Mouse (Mus musculus): ENCODE measurements at regions not wholly inside any gene's neighbourhood (a gene's known extent, or its start where the extent isn't known, plus 50 kb on each side); places are given as distances from the start of the nearest gene placed in this dataset.
A peak's percentile ranks its signal among the peaks of the same experiment; 100 is the strongest.

- ATAC-seq (no peak), DNase-seq (ENCODE audit: low spot score) (no peak)
- WGBS: 82% methylated on average over 6 of the region's 6 CpGs
- H3K27ac ChIP-seq (ENCODE audit: low read length): no peak overlapping the region
- H3K9me3 ChIP-seq (ENCODE audit: low read length): no peaks in the 10 kb centered on the region
- H3K9ac ChIP-seq (replicated peaks; ENCODE audit: low read depth): no peak overlapping the region
- TF ChIP-seq EP300 (IDR thresholded peaks at IDR 0.05): no peak
- no peak for TF ChIP-seq CTCF (IDR thresholded peaks at IDR 0.05)
- H3K36me3 ChIP-seq (ENCODE audit: insufficient read depth, low read length): no peaks in the 10 kb centered on the region
- no peak overlapping the region for H3K4me3 ChIP-seq (ENCODE audit: low read depth, low read length)
- H3K4me2 ChIP-seq (replicated peaks; ENCODE audit: low read depth, low read length): no peak overlapping the region
- H3K4me1 ChIP-seq (ENCODE audit: insufficient read depth, low read depth, low read length): no peaks in the 10 kb centered on the region
- no peaks in the 10 kb centered on the region for H3K27me3 ChIP-seq (replicated peaks; ENCODE audit: insufficient read depth, low read length)
Observed at GRCm38 (mm10) chr19:60110278-60110677, 116.2 kb downstream of the Fam204a start.

DNA sequence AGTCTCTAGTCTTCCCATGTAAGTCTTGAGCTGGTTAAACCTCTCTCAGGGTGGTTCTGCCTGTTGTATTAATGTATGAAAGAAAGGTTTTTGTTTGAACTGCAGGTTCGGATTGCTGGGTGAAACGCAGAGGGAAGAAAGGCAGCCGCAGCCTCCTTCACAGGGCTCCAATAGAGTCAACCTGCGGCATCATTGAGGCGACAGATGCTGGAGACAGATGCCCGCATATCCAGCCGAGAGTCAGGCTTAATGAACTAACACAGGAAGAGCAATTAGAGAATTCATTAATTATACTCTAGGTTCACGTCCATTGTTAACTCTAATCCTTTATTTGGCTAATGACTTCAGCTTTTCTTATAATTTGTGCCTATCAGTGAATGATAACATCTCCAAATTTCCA is 117.0 kb downstream of the Fam204a start:
- Histone ChIP-seq H3K27ac (ENCODE audit: low read length) (no peak overlapping the region), H3K4me1 (ENCODE audit: insufficient read depth, low read depth, low read length) (no peaks in the 10 kb centered on the region), H3K9ac (replicated peaks; ENCODE audit: low read depth) (no peak overlapping the region), H3K27me3 (replicated peaks; ENCODE audit: insufficient read depth, low read length) (no peaks in the 10 kb centered on the region), H3K36me3 (ENCODE audit: insufficient read depth, low read length) (no peaks in the 10 kb centered on the region), H3K4me3 (ENCODE audit: low read depth, low read length) (no peak overlapping the region), H3K4me2 (replicated peaks; ENCODE audit: low read depth, low read length) (no peak overlapping the region), H3K9me3 (ENCODE audit: low read length) (no peaks in the 10 kb centered on the region)
- WGBS: 76% methylated on average over 8 of the region's 8 CpGs
- DNase-seq (ENCODE audit: low spot score) (no peak), ATAC-seq (no peak)
- TF ChIP-seq EP300 (IDR thresholded peaks at IDR 0.05) (no peak), CTCF (IDR thresholded peaks at IDR 0.05) (no peak)

DNA sequence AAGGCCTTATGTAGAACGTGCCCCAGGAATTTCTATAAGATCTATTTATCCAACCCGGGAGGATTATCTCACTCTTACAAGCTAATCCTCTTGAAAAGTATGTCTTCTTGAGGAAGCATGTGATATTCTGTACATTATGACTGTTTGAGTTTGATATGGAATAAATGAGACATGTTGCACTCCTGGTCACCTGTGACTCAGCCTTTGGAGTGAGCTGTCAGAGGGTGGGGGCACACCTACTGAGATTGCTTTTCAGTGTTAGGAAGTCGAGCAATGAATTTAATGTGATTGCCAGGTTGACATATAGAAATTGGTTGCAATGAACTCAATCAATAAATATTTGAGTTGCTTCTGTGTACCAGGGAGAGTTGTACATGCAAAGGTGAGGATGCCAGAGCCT is 128.6 kb downstream of the Fam204a start:
- Histone ChIP-seq H3K4me3 (ENCODE audit: low read depth, low read length) (no peak overlapping the region), H3K27ac (ENCODE audit: low read length) (no peak overlapping the region), H3K4me2 (replicated peaks; ENCODE audit: low read depth, low read length) (no peak overlapping the region), H3K9ac (replicated peaks; ENCODE audit: low read depth) (no peak overlapping the region), H3K4me1 (ENCODE audit: insufficient read depth, low read depth, low read length) (no peaks in the 10 kb centered on the region), H3K9me3 (ENCODE audit: low read length) (no peaks in the 10 kb centered on the region), H3K27me3 (replicated peaks; ENCODE audit: insufficient read depth, low read length) (no peaks in the 10 kb centered on the region), H3K36me3 (ENCODE audit: insufficient read depth, low read length) (no peaks in the 10 kb centered on the region)
- WGBS: 71% methylated on average over 3 of the region's 3 CpGs
- DNase-seq (ENCODE audit: low spot score) (no peak), ATAC-seq (no peak)
- TF ChIP-seq EP300 (IDR thresholded peaks at IDR 0.05): no peak
- TF ChIP-seq CTCF (IDR thresholded peaks at IDR 0.05): no peak

GRCm38 (mm10) chr19:60074986-60075385 is 131.5 kb upstream of the Rab11fip2 start:
- no peak overlapping the region for H3K4me2 ChIP-seq (replicated peaks; ENCODE audit: low read depth, low read length)
- no peaks in the 10 kb centered on the region for H3K4me1 ChIP-seq (ENCODE audit: insufficient read depth, low read depth, low read length)
- H3K9me3 ChIP-seq (ENCODE audit: low read length): no peaks in the 10 kb centered on the region
- DNase-seq (ENCODE audit: low spot score) (no peak), ATAC-seq (no peak)
- no peaks in the 10 kb centered on the region for H3K27me3 ChIP-seq (replicated peaks; ENCODE audit: insufficient read depth, low read length)
- no peak overlapping the region for H3K9ac ChIP-seq (replicated peaks; ENCODE audit: low read depth)
- 48% methylated on average over 3 of the region's 3 CpGs for WGBS
- H3K4me3 ChIP-seq (ENCODE audit: low read depth, low read length): no peak overlapping the region
- TF ChIP-seq CTCF (IDR thresholded peaks at IDR 0.05): no peak
- TF ChIP-seq EP300 (IDR thresholded peaks at IDR 0.05): no peak
- no peak overlapping the region for H3K27ac ChIP-seq (ENCODE audit: low read length)
- H3K36me3 ChIP-seq (ENCODE audit: insufficient read depth, low read length): no peaks in the 10 kb centered on the region

DNA sequence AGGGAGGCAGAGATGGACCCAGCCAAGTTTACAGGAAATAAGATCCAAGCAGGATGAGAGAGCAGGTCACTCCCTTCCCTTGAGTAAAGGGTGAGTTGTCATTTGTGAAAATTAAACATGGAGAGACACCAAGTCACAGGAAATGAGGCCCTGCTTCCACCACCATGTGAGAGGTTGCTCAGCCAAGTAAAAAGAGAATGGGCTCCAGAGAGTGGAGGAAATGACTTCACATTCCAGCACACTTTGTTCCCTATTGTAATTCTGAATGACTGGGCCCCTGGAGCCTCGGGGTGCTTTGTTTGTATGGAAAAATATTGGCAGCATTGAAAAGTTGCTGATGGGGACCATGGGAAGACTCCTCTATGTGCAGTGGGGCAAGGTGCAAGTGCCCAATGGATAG is 129.9 kb upstream of the Rab11fip2 start:
- no peaks in the 10 kb centered on the region for H3K9me3 ChIP-seq (ENCODE audit: low read length)
- no peak overlapping the region for H3K9ac ChIP-seq (replicated peaks; ENCODE audit: low read depth)
- no peaks in the 10 kb centered on the region for H3K4me1 ChIP-seq (ENCODE audit: insufficient read depth, low read depth, low read length)
- WGBS: 48% methylated on average over 1 of the region's 1 CpGs
- TF ChIP-seq CTCF (IDR thresholded peaks at IDR 0.05) (no peak), EP300 (IDR thresholded peaks at IDR 0.05) (peak; percentile 97)
- H3K27ac ChIP-seq (ENCODE audit: low read length): no peak overlapping the region
- H3K36me3 ChIP-seq (ENCODE audit: insufficient read depth, low read length): no peaks in the 10 kb centered on the region
- ATAC-seq (peak; percentile 95), DNase-seq (ENCODE audit: low spot score) (peak; percentile 74)
- H3K4me2 ChIP-seq (replicated peaks; ENCODE audit: low read depth, low read length): no peak overlapping the region
- H3K4me3 ChIP-seq (ENCODE audit: low read depth, low read length): no peak overlapping the region
- H3K27me3 ChIP-seq (replicated peaks; ENCODE audit: insufficient read depth, low read length): no peaks in the 10 kb centered on the region

DNA sequence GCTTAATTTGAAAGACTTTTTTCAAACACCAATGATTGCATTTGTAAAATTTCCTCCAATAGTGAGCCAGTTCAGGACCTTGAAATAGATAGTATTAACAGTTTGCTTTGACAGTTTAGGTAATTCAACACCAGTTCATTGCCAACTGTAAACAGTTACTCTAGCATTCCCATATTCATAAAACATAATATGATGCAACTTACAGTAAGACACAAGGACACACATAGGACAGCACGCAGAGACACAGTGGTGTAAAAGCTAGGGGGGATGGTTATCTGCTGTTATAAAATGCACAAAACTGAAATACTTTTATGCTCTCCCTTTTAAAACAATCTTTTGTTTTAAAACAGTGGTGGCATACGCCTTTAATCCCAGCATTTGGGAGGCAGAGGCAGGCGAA is 122.7 kb upstream of the Rab11fip2 start:
- TF ChIP-seq EP300 (IDR thresholded peaks at IDR 0.05) (no peak), CTCF (IDR thresholded peaks at IDR 0.05) (no peak)
- Histone ChIP-seq H3K27ac (ENCODE audit: low read length) (no peak overlapping the region), H3K9ac (replicated peaks; ENCODE audit: low read depth) (no peak overlapping the region), H3K36me3 (ENCODE audit: insufficient read depth, low read length) (no peaks in the 10 kb centered on the region), H3K4me3 (ENCODE audit: low read depth, low read length) (no peak overlapping the region), H3K27me3 (replicated peaks; ENCODE audit: insufficient read depth, low read length) (no peaks in the 10 kb centered on the region), H3K4me1 (ENCODE audit: insufficient read depth, low read depth, low read length) (no peaks in the 10 kb centered on the region), H3K4me2 (replicated peaks; ENCODE audit: low read depth, low read length) (no peak overlapping the region), H3K9me3 (ENCODE audit: low read length) (no peaks in the 10 kb centered on the region)
- no peak for DNase-seq (ENCODE audit: low spot score)
- 86% methylated on average over 3 of the region's 3 CpGs for WGBS
- no peak for ATAC-seq
